Mouse (Mus musculus) erythroblast, embryonic 14.5 days (primary cell): Measurements from ENCODE around the gene G6pc2.

Source experiments
- GATA1 ChIP-seq: IDR thresholded peaks from 2 replicates; pipeline ENCODE4 v1.6.1; 2012; ENCODE audit warnings: low read length, inconsistent platforms, mixed read lengths
- TAL1 ChIP-seq: IDR thresholded peaks from 3 replicates; pipeline ENCODE4 v1.6.1; 2012; ENCODE audit warnings: low read length, inconsistent platforms, mixed read lengths

GRCm38 (mm10) chr2:69230137-69230536, 19.3 kb downstream of the G6pc2 start:
- TF ChIP-seq GATA1: no peak
- TF ChIP-seq TAL1: no peak
